10 mouse cellular contexts compared by ENCODE assay signal in the genomic region with DNA sequence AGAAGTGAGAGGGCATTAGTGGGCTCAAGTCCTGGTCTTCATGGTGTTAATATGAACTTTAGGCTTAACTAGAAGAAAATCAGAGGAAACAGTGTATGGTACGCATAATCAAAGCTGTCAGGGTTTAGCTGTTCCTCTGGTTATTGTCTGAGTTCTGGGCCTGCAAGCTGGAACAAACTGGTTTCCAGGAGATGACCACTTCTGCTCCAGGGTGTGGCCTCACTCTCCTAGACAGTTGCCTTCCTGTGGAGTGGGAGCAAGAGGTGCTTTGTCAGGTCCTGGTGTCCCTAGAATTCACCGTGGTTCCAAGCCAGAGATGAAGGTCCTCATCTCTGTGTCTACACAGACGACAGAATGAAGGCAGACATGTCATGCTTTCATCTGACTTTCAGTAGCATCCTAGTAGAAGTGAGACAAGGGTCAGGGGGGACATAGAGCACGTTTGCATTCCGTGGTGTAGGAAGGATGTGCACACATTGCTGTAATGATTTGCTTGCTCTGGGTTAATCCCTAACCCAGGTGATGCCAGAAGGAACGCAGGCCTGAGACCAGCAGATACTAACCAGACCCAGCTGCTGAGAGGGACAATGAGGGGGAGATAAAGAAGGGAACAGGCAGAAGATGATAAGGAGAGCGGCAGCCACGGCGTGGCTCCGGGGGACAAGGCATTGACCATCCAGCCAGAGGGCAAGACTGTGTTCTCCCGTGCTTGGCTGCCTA. TPM values are rescaled to one million over a fixed set of nuclear protein-coding genes. Genes with fewer than 3 reads are reported as not detected.
A peak's percentile ranks its signal among the peaks of the same experiment; 100 is the strongest.
DNase-seq lines count a peak whose midpoint lies in the region; ATAC-seq and TF ChIP-seq lines count a peak whose summit lies in the region.
"Had no signal": no experiment of that assay in that cellular context is flagged by ENCODE, and none has a peak within 500 bp of the region (broad histone marks: within the 10 kb centered on the region; RNA-seq: fewer than 3 reads in every experiment).

No protein-coding gene starts in this region.

- no peak for TF ChIP-seq POLR2A in ES-Bruce4 (IDR thresholded peaks at IDR 0.05; ENCODE audit: insufficient read depth, low read length)

- no peak for TF ChIP-seq CTCF in ES-Bruce4 (IDR thresholded peaks at IDR 0.05; ENCODE audit: low read depth, low read length)

- H3K9ac ChIP-seq in forebrain, embryonic 13.5 days, result no peak overlapping the region
- H3K9ac ChIP-seq in ES-Bruce4 (ENCODE audit: low read depth, poor library complexity, severe bottlenecking), result no peak overlapping the region
- peak overlapping the region; percentile 50; the same call in 1 of the 2 replicates for H3K9ac ChIP-seq in liver, embryonic 12.5 days
- H3K9ac ChIP-seq: limb, embryonic 12.5 days had no signal

- TF ChIP-seq EP300 in ES-Bruce4 (IDR thresholded peaks at IDR 0.05; ENCODE audit: insufficient read depth, low read depth, low read length), result 0 out of 2 replicates have a peak, but pooled peaks have one; percentile 40

- peaks cover 42% of the 10 kb centered on the region for H3K4me1 ChIP-seq in forebrain, embryonic 10.5 days
- H3K4me1 ChIP-seq in forebrain, embryonic 13.5 days, result peaks cover 31% of the 10 kb centered on the region
- peaks cover 2% of the 10 kb centered on the region for H3K4me1 ChIP-seq in ES-Bruce4 (ENCODE audit: control insufficient read depth, insufficient read depth, low read length)
- H3K4me1 ChIP-seq in liver, embryonic 12.5 days, result peaks cover 35% of the 10 kb centered on the region

- WGBS in forebrain, embryonic 10.5 days, result 83% methylated on average over 11 of the region's 11 CpGs
- WGBS in forebrain, embryonic 13.5 days, result 87% methylated on average over 11 of the region's 11 CpGs
- 17% methylated on average over 11 of the region's 11 CpGs for WGBS in liver, embryonic 12.5 days (ENCODE audit: insufficient replicate concordance)

- no peak overlapping the region for H3K4me3 ChIP-seq in forebrain, embryonic 10.5 days
- H3K4me3 ChIP-seq in forebrain, embryonic 13.5 days, result no peak overlapping the region
- H3K4me3 ChIP-seq in ES-Bruce4 (ENCODE audit: low read depth, low read length), result peak overlapping the region; percentile 16
- 0 out of 2 replicates have a peak overlapping the region, but pooled peaks have one; percentile 0 for H3K4me3 ChIP-seq in liver, embryonic 12.5 days
- H3K4me3 ChIP-seq: limb, embryonic 12.5 days had no signal

- H3K36me3 ChIP-seq in forebrain, embryonic 10.5 days (replicated peaks), result no peaks in the 10 kb centered on the region
- H3K36me3 ChIP-seq in forebrain, embryonic 13.5 days (ENCODE audit: poor library complexity, severe bottlenecking), result no peaks in the 10 kb centered on the region
- H3K36me3 ChIP-seq in ES-Bruce4 (ENCODE audit: control insufficient read depth, insufficient read depth, low read length, poor library complexity, severe bottlenecking), result no peaks in the 10 kb centered on the region
- H3K36me3 ChIP-seq in liver, embryonic 12.5 days, result no peaks in the 10 kb centered on the region
- H3K36me3 ChIP-seq: limb, embryonic 12.5 days had no signal

- H3K9me3 ChIP-seq in forebrain, embryonic 10.5 days, result no peaks in the 10 kb centered on the region
- H3K9me3 ChIP-seq in forebrain, embryonic 13.5 days (replicated peaks), result no peaks in the 10 kb centered on the region
- no peaks in the 10 kb centered on the region for H3K9me3 ChIP-seq in ES-Bruce4 (replicated peaks; ENCODE audit: control insufficient read depth, insufficient read depth, low read length, poor library complexity, severe bottlenecking)
- no peaks in the 10 kb centered on the region for H3K9me3 ChIP-seq in liver, embryonic 12.5 days (replicated peaks)
- H3K9me3 ChIP-seq: limb, embryonic 12.5 days had no signal

- no peak for DNase-seq in forebrain, embryonic 10.5 days (ENCODE audit: extremely low spot score, low spot score)
- peak; percentile 67 for DNase-seq in kidney, adult 18-20 months
- DNase-seq in lung, postnatal 10 days, result no peak
- no peak for DNase-seq in thymus, postnatal 4 days
- no peak for DNase-seq in urinary bladder, postnatal 14 days (ENCODE audit: low spot score)

- H3K4me2 ChIP-seq in forebrain, embryonic 13.5 days, result no peak overlapping the region
- H3K4me2 ChIP-seq in liver, embryonic 12.5 days, result peak overlapping the region; percentile 45
- H3K4me2 ChIP-seq: limb, embryonic 12.5 days had no signal

- no peaks in the 10 kb centered on the region for H3K27me3 ChIP-seq in forebrain, embryonic 10.5 days (ENCODE audit: poor library complexity, severe bottlenecking)
- H3K27me3 ChIP-seq in forebrain, embryonic 13.5 days, result no peaks in the 10 kb centered on the region
- H3K27me3 ChIP-seq in ES-Bruce4 (ENCODE audit: control insufficient read depth, insufficient read depth, low read length, poor library complexity, severe bottlenecking), result no peaks in the 10 kb centered on the region
- peaks cover 12% of the 10 kb centered on the region; the same call in 1 of the 2 replicates for H3K27me3 ChIP-seq in liver, embryonic 12.5 days (replicated peaks)
- H3K27me3 ChIP-seq: limb, embryonic 12.5 days had no signal

- peak overlapping the region; percentile 57; the same call in 1 of the 2 replicates for H3K27ac ChIP-seq in forebrain, embryonic 10.5 days
- no peak overlapping the region for H3K27ac ChIP-seq in forebrain, embryonic 13.5 days
- H3K27ac ChIP-seq in ES-Bruce4 (ENCODE audit: insufficient read depth, low read length), result peak overlapping the region; percentile 35; the same call in 1 of the 2 replicates
- H3K27ac ChIP-seq in liver, embryonic 12.5 days, result peak overlapping the region; percentile 63
- H3K27ac ChIP-seq: limb, embryonic 12.5 days had no signal

- ATAC-seq in forebrain, embryonic 13.5 days, result no peak
- ATAC-seq in liver, embryonic 12.5 days, result peak; percentile 86

RNA-seq across cellular contexts. Expression of a gene that starts 17.2 kb away (rescaled TPM):
- polyA plus RNA-seq in forebrain, embryonic 10.5 days (2016; fragmentation: Nextera tagmentation; extraction: Ambion mirVana), result 3,994 and 4,016 TPM in 2 replicates
- polyA plus RNA-seq in forebrain, embryonic 13.5 days (2015; fragmentation: Nextera tagmentation; extraction: Ambion mirVana), result 4,108 and 4,123 TPM in 2 replicates
- 19,892 and 21,149 TPM in 2 replicates for polyA plus RNA-seq in ES-Bruce4 (2011; ENCODE audit: insufficient read depth, insufficient read length, low read depth, missing spikeins)
- 2,705 and 2,706 TPM in 2 replicates for polyA plus RNA-seq in liver, embryonic 12.5 days (2016; fragmentation: Nextera tagmentation; extraction: Ambion mirVana)

RNA-seq across cellular contexts. Expression of a gene that starts 57.6 kb away (rescaled TPM):
- polyA plus RNA-seq in forebrain, embryonic 10.5 days (2016; fragmentation: Nextera tagmentation; extraction: Ambion mirVana), result 0.58 and 0.88 TPM in 2 replicates
- 0.65 and 0.97 TPM in 2 replicates for polyA plus RNA-seq in forebrain, embryonic 13.5 days (2015; fragmentation: Nextera tagmentation; extraction: Ambion mirVana)
- polyA plus RNA-seq in ES-Bruce4 (2011; ENCODE audit: insufficient read depth, insufficient read length, low read depth, missing spikeins), result not detected in 2 replicates
- polyA plus RNA-seq in liver, embryonic 12.5 days (2016; fragmentation: Nextera tagmentation; extraction: Ambion mirVana), result 1.0 and 1.1 TPM in 2 replicates
- polyA plus RNA-seq: large intestine, adult 2 months had no signal

RNA-seq across cellular contexts. Expression of a gene that starts 58.2 kb away (rescaled TPM):
- 23.5 and 26.1 TPM in 2 replicates for polyA plus RNA-seq in forebrain, embryonic 10.5 days (2016; fragmentation: Nextera tagmentation; extraction: Ambion mirVana)
- polyA plus RNA-seq in forebrain, embryonic 13.5 days (2015; fragmentation: Nextera tagmentation; extraction: Ambion mirVana), result 24.9 and 26.1 TPM in 2 replicates
- 23.1 and 26.2 TPM in 2 replicates for polyA plus RNA-seq in ES-Bruce4 (2011; ENCODE audit: insufficient read depth, insufficient read length, low read depth, missing spikeins)
- polyA plus RNA-seq in liver, embryonic 12.5 days (2016; fragmentation: Nextera tagmentation; extraction: Ambion mirVana), result 29.3 and 33.3 TPM in 2 replicates

Comparison
In these comparisons a context has a peak if more than half of its experiments do, and no peak if none do; other contexts are left out.
1. H3K4me3 ChIP-seq: peak in ES-Bruce4 (single experiment) and liver, embryonic 12.5 days (single experiment); none in forebrain, embryonic 10.5 days (single experiment) and forebrain, embryonic 13.5 days (single experiment).